In genomic region chr17:31854770-31855596, GRCm38 (mm10) we compare ENCODE assay signal across 8 mouse cellular contexts. TPM values are rescaled to one million over a fixed set of nuclear protein-coding genes. Genes with fewer than 3 reads are reported as not detected.
DNase-seq lines count a peak whose midpoint lies in the region; ATAC-seq and TF ChIP-seq lines count a peak whose summit lies in the region.

No protein-coding gene starts in this region.

- no peaks in the 10 kb centered on the region for H3K9me3 ChIP-seq in forebrain, postnatal 0 days (ENCODE audit: low read length)
- no peaks in the 10 kb centered on the region for H3K9me3 ChIP-seq in liver, embryonic 11.5 days (ENCODE audit: control insufficient read depth, low read length)

- peak overlapping the region; percentile 73 for H3K4me2 ChIP-seq in forebrain, postnatal 0 days (ENCODE audit: low read depth)
- peak overlapping the region; percentile 90 for H3K4me2 ChIP-seq in liver, embryonic 11.5 days

- peak overlapping the region; percentile 90 for H3K27ac ChIP-seq in forebrain, postnatal 0 days (ENCODE audit: low read depth, low read length)
- H3K27ac ChIP-seq in liver, embryonic 11.5 days (ENCODE audit: low read depth, low read length) = peak overlapping the region; percentile 59

- peak; percentile 27 for DNase-seq in ovary, adult 18-20 months (ENCODE audit: low spot score)
- no peak for DNase-seq in ovary, postnatal 10 days (ENCODE audit: low spot score)
- peak; percentile 32 for DNase-seq in brain, adult 2 months (ENCODE audit: low read depth, low spot score)
- peak; percentile 55 for DNase-seq in forebrain, postnatal 0 days
- DNase-seq in liver, embryonic 11.5 days (ENCODE audit: low spot score) = peak; percentile 50
- DNase-seq in naive thymus-derived CD4-positive, alpha-beta T cell, adult 2 months (ENCODE audit: low read depth) = peak; percentile 77
- peak; percentile 73 for DNase-seq in thymus, postnatal 0 days (ENCODE audit: low spot score)

- 2% methylated on average over 67 of the region's 73 CpGs for WGBS in forebrain, postnatal 0 days
- WGBS in liver, embryonic 11.5 days = 1% methylated on average over 70 of the region's 73 CpGs

- H3K4me3 ChIP-seq in forebrain, postnatal 0 days (ENCODE audit: low read depth, low read length) = peak overlapping the region; percentile 75
- peak overlapping the region; percentile 89 for H3K4me3 ChIP-seq in liver, embryonic 11.5 days (ENCODE audit: low read depth, low read length)

- no peak for TF ChIP-seq CTCF in forebrain, postnatal 0 days (IDR thresholded peaks at IDR 0.05; ENCODE audit: low read depth)

- peak; percentile 28 for ATAC-seq in forebrain, postnatal 0 days
- ATAC-seq in inflammation-experienced regulatory T-cells, adult 6 months = peak; percentile 41
- peak; percentile 43 for ATAC-seq in liver, embryonic 11.5 days (replicated peaks; ENCODE audit: low FRiP score)

- H3K4me1 ChIP-seq in forebrain, postnatal 0 days (ENCODE audit: insufficient read depth) = peaks cover 15% of the 10 kb centered on the region
- H3K4me1 ChIP-seq in liver, embryonic 11.5 days (replicated peaks; ENCODE audit: control insufficient read depth, insufficient read depth, low read length) = peaks cover 34% of the 10 kb centered on the region

- H3K9ac ChIP-seq in forebrain, postnatal 0 days = peak overlapping the region; percentile 88
- H3K9ac ChIP-seq in liver, embryonic 11.5 days (ENCODE audit: low read depth, low read length) = peak overlapping the region; percentile 97

- H3K36me3 ChIP-seq in forebrain, postnatal 0 days (ENCODE audit: insufficient read depth) = peaks cover 12% of the 10 kb centered on the region
- H3K36me3 ChIP-seq in liver, embryonic 11.5 days (ENCODE audit: control insufficient read depth, insufficient read depth, low read length) = peaks cover 11% of the 10 kb centered on the region

- H3K27me3 ChIP-seq in forebrain, postnatal 0 days (ENCODE audit: insufficient read depth, low read length) = no peaks in the 10 kb centered on the region
- H3K27me3 ChIP-seq in liver, embryonic 11.5 days (replicated peaks; ENCODE audit: control insufficient read depth, insufficient read depth, low read length) = no peaks in the 10 kb centered on the region

RNA-seq across cellular contexts. Expression of gene Sik1, which starts 0.6 kb away (rescaled TPM):
- 34.6 and 42.2 TPM in 2 replicates for total RNA-seq in forebrain, postnatal 0 days (2014; rRNA removed)
- polyA plus RNA-seq in forebrain, postnatal 0 days (2015; fragmentation: Nextera tagmentation; extraction: Ambion mirVana) = 18.6 and 19.4 TPM in 2 replicates
- polyA plus RNA-seq in inflammation-experienced regulatory T-cells, adult 6 months (2017; shearing (Covaris generic)) = 1 to 10 TPM; 2.5 to 3.8 (median 2.7) TPM
- polyA plus RNA-seq in liver, embryonic 11.5 days (2014; fragmentation: Nextera tagmentation; extraction: Ambion mirVana) = 10.4 and 11.2 TPM in 2 replicates
- polyA plus RNA-seq in thymus, postnatal 0 days (2015; fragmentation: Nextera tagmentation; extraction: Ambion mirVana) = 12.4 and 14.2 TPM in 2 replicates
